Mouse (Mus musculus): Measurements from ENCODE around the gene Cpt1a. TPM values are rescaled to one million over a fixed set of nuclear protein-coding genes. Genes with fewer than 3 reads are reported as not detected.

The Cpt1a gene
- total and polyA plus RNA-seq, 3 experiments = 4.1 to 22.3 (median 15.0) TPM

DNA sequence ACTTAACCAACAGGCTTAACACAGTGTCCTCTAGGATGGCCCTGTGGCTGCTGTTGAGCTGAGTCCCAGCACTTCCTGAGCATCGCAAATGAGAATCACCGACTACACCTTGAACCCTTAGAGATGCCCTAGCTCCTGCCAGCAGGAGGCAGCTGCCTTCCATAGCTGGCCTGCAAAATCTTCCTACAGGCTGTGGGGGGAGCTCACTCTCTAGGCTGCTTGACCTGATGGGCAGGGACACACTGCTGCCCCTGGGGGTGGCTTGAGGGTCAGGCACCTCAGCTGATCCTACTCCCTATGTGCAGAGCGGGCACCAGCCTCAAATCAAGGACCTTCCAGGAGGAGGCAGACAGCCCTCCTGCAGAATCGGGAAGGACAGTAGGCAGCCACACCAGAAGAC lies 35.5 kb downstream of the Cpt1a start:
- ATAC-seq (ENCODE audit: extremely low read depth, insufficient number of reproducible peaks, low FRiP score, poor library complexity, severe bottlenecking) (no peak), DNase-seq (ENCODE audit: low spot score) (no peak)
- peaks cover 23% of the 10 kb centered on the region for H3K4me1 ChIP-seq (ENCODE audit: insufficient read depth, low read depth, low read length)
- TF ChIP-seq GATA2 (IDR thresholded peaks at IDR 0.05; ENCODE audit: borderline replicate concordance, low read depth, low read length) (no peak), POLR2AphosphoS5 (IDR thresholded peaks at IDR 0.05; ENCODE audit: insufficient replicate concordance, low read depth, low read length) (no peak), GATA1 (IDR thresholded peaks at IDR 0.05; ENCODE audit: borderline replicate concordance, low read length) (no peak), CTCF (IDR thresholded peaks at IDR 0.05; ENCODE audit: low read depth, low read length) (no peak), TAL1 (conservative IDR thresholded peaks at IDR 0.05; ENCODE audit: low read depth, low read length) (no peak)
- peaks cover 77% of the 10 kb centered on the region for H3K36me3 ChIP-seq (replicated peaks)
- H3K9me3 ChIP-seq (replicated peaks) = no peaks in the 10 kb centered on the region
- no peaks in the 10 kb centered on the region for H3K27me3 ChIP-seq (ENCODE audit: insufficient read depth, low read length)
- no peak overlapping the region for H3K4me3 ChIP-seq (ENCODE audit: low read depth, low read length)

GRCm38 (mm10) chr19:3359841-3360588 lies 37.9 kb downstream of the Cpt1a start:
- Histone ChIP-seq H3K4me1 (ENCODE audit: insufficient read depth, low read depth, low read length) (peaks cover 19% of the 10 kb centered on the region), H3K36me3 (replicated peaks) (peaks cover 84% of the 10 kb centered on the region), H3K27me3 (ENCODE audit: insufficient read depth, low read length) (no peaks in the 10 kb centered on the region), H3K4me3 (ENCODE audit: low read depth, low read length) (peak overlapping the region; percentile 35; the same call in 1 of the 2 replicates), H3K9me3 (replicated peaks) (no peaks in the 10 kb centered on the region)
- ATAC-seq (ENCODE audit: extremely low read depth, insufficient number of reproducible peaks, low FRiP score, poor library complexity, severe bottlenecking) (peak; percentile 49; the same call in 1 of the 2 replicates), DNase-seq (ENCODE audit: low spot score) (peak; percentile 32)
- TF ChIP-seq GATA1 (IDR thresholded peaks at IDR 0.05; ENCODE audit: borderline replicate concordance, low read length) = no peak
- no peak for TF ChIP-seq GATA2 (IDR thresholded peaks at IDR 0.05; ENCODE audit: borderline replicate concordance, low read depth, low read length)
- no peak for TF ChIP-seq POLR2AphosphoS5 (IDR thresholded peaks at IDR 0.05; ENCODE audit: insufficient replicate concordance, low read depth, low read length)
- no peak for TF ChIP-seq CTCF (IDR thresholded peaks at IDR 0.05; ENCODE audit: low read depth, low read length)
- no peak for TF ChIP-seq TAL1 (conservative IDR thresholded peaks at IDR 0.05; ENCODE audit: low read depth, low read length)

DNA sequence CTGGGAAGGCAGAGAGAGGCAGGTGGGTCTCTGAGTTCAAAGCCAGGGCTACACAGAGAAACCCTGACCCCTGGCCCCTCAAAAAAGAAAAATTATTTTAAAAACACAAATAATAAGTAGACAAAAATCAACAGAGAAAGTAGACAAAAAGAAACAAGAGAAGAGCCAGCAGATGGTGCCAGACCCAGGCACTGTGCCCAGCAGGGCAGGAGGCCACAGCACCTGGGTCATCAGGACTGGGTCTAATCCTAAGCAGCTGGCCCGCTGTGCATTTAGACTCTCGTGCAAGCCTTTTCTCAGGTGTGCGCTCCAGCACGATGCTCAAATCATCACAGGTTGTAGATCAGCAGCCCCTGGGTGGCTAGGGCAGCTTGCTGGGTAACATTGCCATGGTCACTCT lies 41.4 kb downstream of the Cpt1a start:
- no peak for DNase-seq (ENCODE audit: low spot score)
- no peak for TF ChIP-seq GATA2 (IDR thresholded peaks at IDR 0.05; ENCODE audit: borderline replicate concordance, low read depth, low read length)
- H3K36me3 ChIP-seq (replicated peaks) = peaks cover 87% of the 10 kb centered on the region
- ATAC-seq (ENCODE audit: extremely low read depth, insufficient number of reproducible peaks, low FRiP score, poor library complexity, severe bottlenecking) = no peak
- H3K4me1 ChIP-seq (ENCODE audit: insufficient read depth, low read depth, low read length) = peaks cover 19% of the 10 kb centered on the region
- H3K9me3 ChIP-seq (replicated peaks) = no peaks in the 10 kb centered on the region
- H3K27me3 ChIP-seq (ENCODE audit: insufficient read depth, low read length) = no peaks in the 10 kb centered on the region
- H3K4me3 ChIP-seq (ENCODE audit: low read depth, low read length) = no peak overlapping the region

DNA sequence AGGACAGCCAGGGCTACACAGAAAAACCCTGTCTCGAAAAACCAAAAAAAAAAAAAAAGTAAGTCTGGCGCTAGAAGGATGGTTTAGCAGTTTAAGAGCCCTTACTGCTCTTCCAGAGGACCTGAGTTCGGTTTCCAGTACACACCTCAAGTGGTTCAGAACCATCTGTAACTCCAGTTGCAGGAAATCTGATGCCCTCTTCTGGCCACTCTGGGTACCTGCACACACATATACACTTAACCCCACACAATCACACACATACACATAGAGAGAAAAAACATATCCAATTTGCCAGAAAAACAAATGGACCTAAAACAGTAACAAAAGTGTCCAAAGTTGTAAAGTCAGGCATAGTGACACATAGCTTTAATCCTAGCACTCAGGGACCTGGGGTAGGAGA lies 43.0 kb downstream of the Cpt1a start:
- Histone ChIP-seq H3K36me3 (replicated peaks) (peaks cover 95% of the 10 kb centered on the region), H3K9me3 (replicated peaks) (no peaks in the 10 kb centered on the region)

DNA sequence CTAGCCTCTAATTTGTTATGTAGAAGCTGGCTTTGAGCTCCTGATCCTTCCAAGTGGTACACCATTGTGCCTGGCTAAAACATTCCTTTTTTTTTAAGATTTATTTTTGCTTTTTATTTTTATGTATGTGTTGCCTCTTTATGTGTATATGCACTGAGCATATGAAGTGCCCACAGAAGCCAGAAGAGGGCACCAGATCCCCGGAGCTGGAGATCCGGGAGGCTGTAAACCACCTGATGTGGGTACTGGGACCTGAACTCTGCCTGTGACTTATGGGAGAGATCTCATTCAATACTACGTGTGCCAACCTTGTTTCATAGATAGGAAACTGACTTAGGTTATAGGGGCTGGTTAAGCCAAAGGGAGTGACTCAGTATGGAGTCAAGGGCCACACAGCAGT lies 46.1 kb downstream of the Cpt1a start:
- Histone ChIP-seq H3K27me3 (ENCODE audit: insufficient read depth, low read length) (no peaks in the 10 kb centered on the region), H3K4me1 (ENCODE audit: insufficient read depth, low read depth, low read length) (no peaks in the 10 kb centered on the region), H3K9me3 (replicated peaks) (no peaks in the 10 kb centered on the region), H3K36me3 (replicated peaks) (peaks cover 93% of the 10 kb centered on the region), H3K4me3 (ENCODE audit: low read depth, low read length) (no peak overlapping the region)
- ATAC-seq (ENCODE audit: extremely low read depth, insufficient number of reproducible peaks, low FRiP score, poor library complexity, severe bottlenecking) = no peak
- no peak for DNase-seq (ENCODE audit: low spot score)
- TF ChIP-seq CTCF (IDR thresholded peaks at IDR 0.05; ENCODE audit: low read depth, low read length) = no peak
- no peak for TF ChIP-seq GATA2 (IDR thresholded peaks at IDR 0.05; ENCODE audit: borderline replicate concordance, low read depth, low read length)

More for the DNA sequence above, 43.0 kb downstream of the Cpt1a start:
- Histone ChIP-seq H3K27me3 (ENCODE audit: insufficient read depth, low read length) (no peaks in the 10 kb centered on the region), H3K4me1 (ENCODE audit: insufficient read depth, low read depth, low read length) (peaks cover 11% of the 10 kb centered on the region), H3K4me3 (ENCODE audit: low read depth, low read length) (no peak overlapping the region)
- no peak for ATAC-seq (ENCODE audit: extremely low read depth, insufficient number of reproducible peaks, low FRiP score, poor library complexity, severe bottlenecking)
- no peak for DNase-seq (ENCODE audit: low spot score)
- no peak for TF ChIP-seq TAL1 (conservative IDR thresholded peaks at IDR 0.05; ENCODE audit: low read depth, low read length)
- TF ChIP-seq GATA2 (IDR thresholded peaks at IDR 0.05; ENCODE audit: borderline replicate concordance, low read depth, low read length) = no peak
- TF ChIP-seq GATA1 (IDR thresholded peaks at IDR 0.05; ENCODE audit: borderline replicate concordance, low read length) = no peak
- no peak for TF ChIP-seq POLR2AphosphoS5 (IDR thresholded peaks at IDR 0.05; ENCODE audit: insufficient replicate concordance, low read depth, low read length)
- no peak for TF ChIP-seq CTCF (IDR thresholded peaks at IDR 0.05; ENCODE audit: low read depth, low read length)

DNA sequence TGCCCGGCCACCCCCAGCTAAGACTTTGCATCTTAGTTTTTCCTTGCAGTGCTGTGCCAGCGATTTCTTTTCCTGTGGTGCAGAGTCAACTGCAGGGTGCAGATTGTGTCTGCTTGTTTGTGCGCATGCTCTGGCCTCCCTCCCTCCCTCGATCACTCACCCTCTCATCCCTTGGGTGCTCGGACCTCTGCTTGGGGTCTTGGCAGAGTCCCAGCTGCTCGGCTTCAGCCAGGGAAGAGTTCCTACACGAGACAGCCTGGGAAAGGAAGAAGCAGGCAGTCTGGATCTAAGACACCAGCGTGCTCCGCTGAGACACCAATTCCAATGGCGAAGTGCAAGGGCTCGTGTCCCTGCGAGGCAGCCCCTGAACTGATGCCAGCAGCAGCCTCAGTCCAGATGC lies 51.2 kb downstream of the Cpt1a start:
- DNase-seq (ENCODE audit: low spot score) (no peak), ATAC-seq (ENCODE audit: extremely low read depth, insufficient number of reproducible peaks, low FRiP score, poor library complexity, severe bottlenecking) (no peak)
- Histone ChIP-seq H3K9me3 (replicated peaks) (no peaks in the 10 kb centered on the region), H3K27me3 (ENCODE audit: insufficient read depth, low read length) (no peaks in the 10 kb centered on the region), H3K4me3 (ENCODE audit: low read depth, low read length) (no peak overlapping the region), H3K4me1 (ENCODE audit: insufficient read depth, low read depth, low read length) (peaks cover 9% of the 10 kb centered on the region), H3K36me3 (replicated peaks) (peaks cover 94% of the 10 kb centered on the region)
- TF ChIP-seq GATA2 (IDR thresholded peaks at IDR 0.05; ENCODE audit: borderline replicate concordance, low read depth, low read length) (no peak), POLR2AphosphoS5 (IDR thresholded peaks at IDR 0.05; ENCODE audit: insufficient replicate concordance, low read depth, low read length) (no peak), TAL1 (conservative IDR thresholded peaks at IDR 0.05; ENCODE audit: low read depth, low read length) (no peak), GATA1 (IDR thresholded peaks at IDR 0.05; ENCODE audit: borderline replicate concordance, low read length) (no peak), CTCF (IDR thresholded peaks at IDR 0.05; ENCODE audit: low read depth, low read length) (no peak)
